Comparison of ENCODE assay signal across 19 mouse cellular contexts in the genomic region with DNA sequence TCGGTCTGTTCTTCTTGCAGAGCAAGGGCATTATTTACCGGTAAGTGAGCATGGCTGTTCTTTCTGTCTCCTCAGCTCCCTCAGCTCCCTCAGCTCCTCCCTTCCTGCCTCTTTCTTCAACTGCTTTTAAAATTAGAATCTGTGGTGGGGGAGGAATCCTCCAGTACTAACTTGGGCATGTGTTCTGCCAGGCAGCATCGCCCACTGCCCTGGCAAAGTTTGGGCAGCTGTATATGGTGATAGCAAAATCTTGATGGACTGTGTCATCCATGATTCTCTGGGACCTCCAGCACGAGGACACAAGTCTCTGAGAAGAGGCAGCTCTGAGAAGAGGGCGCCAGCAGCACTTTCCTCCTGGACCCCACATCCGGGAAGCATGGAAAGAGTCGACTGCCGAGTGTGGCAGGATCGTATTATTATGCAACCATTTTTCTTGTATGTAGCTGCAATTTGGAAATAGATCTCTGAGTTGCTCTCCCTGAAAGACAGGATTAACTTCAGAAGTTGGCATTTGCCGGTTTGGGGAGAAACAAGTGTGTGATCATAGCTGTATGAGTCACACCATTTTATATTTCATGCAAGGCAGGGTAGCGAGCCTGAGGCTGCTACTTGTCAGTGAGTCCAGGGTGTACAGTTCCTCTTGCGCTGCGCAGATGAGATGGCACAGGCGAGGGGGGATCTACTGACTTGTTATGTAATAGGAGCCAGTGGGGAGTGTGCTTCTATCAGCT.
DNase-seq lines count a peak whose midpoint lies in the region; ATAC-seq and TF ChIP-seq lines count a peak whose summit lies in the region.
"Had no signal": no experiment of that assay in that cellular context is flagged by ENCODE, and none has a peak within 500 bp of the region (broad histone marks: within the 10 kb centered on the region; RNA-seq: fewer than 3 reads in every experiment).

No protein-coding gene starts in this region.

- no peaks in the 10 kb centered on the region for H3K36me3 ChIP-seq in midbrain, embryonic 14.5 days (ENCODE audit: control insufficient read depth, insufficient read depth, low read length)
- H3K36me3 ChIP-seq: limb, embryonic 12.5 days; liver, embryonic 15.5 days; midbrain, embryonic 15.5 days; neural tube, embryonic 12.5 days had no signal

- TF ChIP-seq CTCF in olfactory bulb, adult 2 months (IDR thresholded peaks at IDR 0.05; ENCODE audit: insufficient read depth, low read depth, low read length) = no peak

- no peaks in the 10 kb centered on the region for H3K9me3 ChIP-seq in midbrain, embryonic 14.5 days (ENCODE audit: control insufficient read depth, low read length)
- H3K9me3 ChIP-seq: limb, embryonic 12.5 days; liver, embryonic 15.5 days; midbrain, embryonic 15.5 days; neural tube, embryonic 12.5 days had no signal

- H3K27me3 ChIP-seq in midbrain, embryonic 14.5 days (ENCODE audit: control insufficient read depth, insufficient read depth, low read length) = no peaks in the 10 kb centered on the region
- H3K27me3 ChIP-seq: CH12.LX; limb, embryonic 12.5 days; liver, embryonic 15.5 days; midbrain, embryonic 15.5 days; neural tube, embryonic 12.5 days had no signal

- no peak overlapping the region for H3K9ac ChIP-seq in midbrain, embryonic 14.5 days (replicated peaks; ENCODE audit: low read length)
- H3K9ac ChIP-seq: limb, embryonic 12.5 days; liver, embryonic 15.5 days; midbrain, embryonic 15.5 days; neural tube, embryonic 12.5 days had no signal

- no peak for TF ChIP-seq POLR2A in olfactory bulb, adult 2 months (IDR thresholded peaks at IDR 0.05; ENCODE audit: insufficient read depth, low read depth, low read length)

- H3K4me1 ChIP-seq in olfactory bulb, adult 2 months (ENCODE audit: control insufficient read depth, insufficient read depth, low read length) = peaks cover 12% of the 10 kb centered on the region; the same call in 1 of the 2 replicates
- no peaks in the 10 kb centered on the region for H3K4me1 ChIP-seq in midbrain, embryonic 14.5 days (ENCODE audit: control insufficient read depth, insufficient read depth, low read length)
- H3K4me1 ChIP-seq: limb, embryonic 12.5 days; liver, embryonic 15.5 days; midbrain, embryonic 15.5 days; neural tube, embryonic 12.5 days had no signal

- H3K4me3 ChIP-seq in olfactory bulb, adult 2 months (ENCODE audit: insufficient read depth, low read depth, low read length) = no peak overlapping the region
- H3K4me3 ChIP-seq in midbrain, embryonic 14.5 days (replicated peaks; ENCODE audit: low read depth, low read length) = no peak overlapping the region
- H3K4me3 ChIP-seq: erythroblast, embryonic 14.5 days; limb, embryonic 12.5 days; liver, embryonic 15.5 days; midbrain, embryonic 15.5 days; neural tube, embryonic 12.5 days had no signal

- DNase-seq in brain, adult 2 months (ENCODE audit: low read depth, low spot score) = peak; percentile 94
- DNase-seq in frontal cortex, adult 2 months (ENCODE audit: extremely low spot score in 1 of 2, low spot score in 1 of 2) = peak; percentile 88 to 90
- DNase-seq in layer of hippocampus, postnatal 14 days (ENCODE audit: low spot score in 2 of 2) = peak; percentile 22 to 57
- DNase-seq in c-Kit-positive CD71-positive TER-119-positive erythroid progenitor cells, embryonic 14.5 days (ENCODE audit: low spot score) = no peak
- no peak for DNase-seq in midbrain, embryonic 14.5 days
- no peak for DNase-seq in lung, postnatal 14 days
- no peak for DNase-seq in cerebellum, adult 9-11 months
- DNase-seq: cerebellum, adult 18-20 months; embryo, embryonic 11 days; kidney, adult 9 months; lung, postnatal 36 days; thymus, postnatal 36 days had no signal

- WGBS in olfactory bulb, adult 2 months = 31% methylated on average over 14 of the region's 14 CpGs
- WGBS in midbrain, embryonic 14.5 days = 88% methylated on average over 14 of the region's 14 CpGs

- peak overlapping the region; percentile 69 for H3K27ac ChIP-seq in olfactory bulb, adult 2 months (ENCODE audit: insufficient read depth, low read depth, low read length)
- no peak overlapping the region for H3K27ac ChIP-seq in midbrain, embryonic 14.5 days (replicated peaks; ENCODE audit: low read depth, low read length)
- H3K27ac ChIP-seq: limb, embryonic 12.5 days; liver, embryonic 15.5 days; midbrain, embryonic 15.5 days; neural tube, embryonic 12.5 days had no signal

- no peak for ATAC-seq in midbrain, embryonic 14.5 days (ENCODE audit: low FRiP score, low TSS enrichment)
- ATAC-seq: midbrain, embryonic 15.5 days had no signal

- no peak overlapping the region for H3K4me2 ChIP-seq in midbrain, embryonic 14.5 days (ENCODE audit: low read length)
- H3K4me2 ChIP-seq: limb, embryonic 12.5 days; liver, embryonic 15.5 days; midbrain, embryonic 15.5 days; neural tube, embryonic 12.5 days had no signal

Comparison
In these comparisons a context has a peak if more than half of its experiments do, and no peak if none do; other contexts are left out.
1. DNase-seq: peak in brain, adult 2 months (single experiment), frontal cortex, adult 2 months (2 of 2) and layer of hippocampus, postnatal 14 days (2 of 2); none in c-Kit-positive CD71-positive TER-119-positive erythroid progenitor cells, embryonic 14.5 days (single experiment), midbrain, embryonic 14.5 days (single experiment), lung, postnatal 14 days (single experiment) and cerebellum, adult 9-11 months (single experiment).